Mouse (Mus musculus): Measurements from ENCODE around the gene Rab19. TPM values are rescaled to one million over a fixed set of nuclear protein-coding genes. Genes with fewer than 3 reads are reported as not detected.

Rab19 gene
- polyA plus RNA-seq, 1 experiment from 2014 or later, result 0.58 TPM

GRCm38 (mm10) chr6:39379749-39380148 lies 1.2 kb upstream of the Rab19 start:
- no peak for ATAC-seq (ENCODE audit: insufficient number of reproducible peaks, insufficient read depth, low FRiP score, low read depth)
- Histone ChIP-seq H3K27ac (replicated peaks in 1 of 2; ENCODE audit: control insufficient read depth in 1 of 2, insufficient read depth in 1 of 2, low read depth in 2 of 2, low read length in 2 of 2) (no peak overlapping the region), H3K4me2 (ENCODE audit: low read length) (no peak overlapping the region), H3K4me3 (ENCODE audit: control insufficient read depth in 1 of 2, insufficient read depth in 1 of 2, low read depth in 1 of 2, low read length in 2 of 2) (no peak overlapping the region), H3K9me3 (ENCODE audit: control insufficient read depth, low read length) (no peaks in the 10 kb centered on the region), H3K4me1 (ENCODE audit: control insufficient read depth in 2 of 2, insufficient read depth in 2 of 2, low read length in 2 of 2) (peaks cover 2 to 8% of the 10 kb centered on the region in 2 experiments; a peak in 3 of 4 replicates), H3K36me3 (ENCODE audit: control insufficient read depth, insufficient read depth, low read length) (no peaks in the 10 kb centered on the region), H3K27me3 (ENCODE audit: control insufficient read depth, insufficient read depth, low read length) (0 out of 2 replicates have a peak, but pooled peaks cover 2% of the 10 kb centered on the region), H3K9ac (ENCODE audit: low read length) (no peak overlapping the region)
- 61% methylated on average over 8 of the region's 8 CpGs for WGBS

- Histone ChIP-seq H3K9ac (ENCODE audit: low read length) (no peak overlapping the region), H3K9me3 (ENCODE audit: control insufficient read depth, low read length) (no peaks in the 10 kb centered on the region), H3K36me3 (ENCODE audit: control insufficient read depth, insufficient read depth, low read length) (no peaks in the 10 kb centered on the region), H3K27ac (replicated peaks in 1 of 2; ENCODE audit: control insufficient read depth in 1 of 2, insufficient read depth in 1 of 2, low read depth in 2 of 2, low read length in 2 of 2) (no peak overlapping the region), H3K4me1 (ENCODE audit: control insufficient read depth in 2 of 2, insufficient read depth in 2 of 2, low read length in 2 of 2) (peaks cover 2 to 8% of the 10 kb centered on the region in 2 experiments; a peak in 3 of 4 replicates), H3K4me2 (ENCODE audit: low read length) (no peak overlapping the region), H3K4me3 (ENCODE audit: control insufficient read depth in 1 of 2, insufficient read depth in 1 of 2, low read depth in 1 of 2, low read length in 2 of 2) (no peak overlapping the region), H3K27me3 (ENCODE audit: control insufficient read depth, insufficient read depth, low read length) (0 out of 2 replicates have a peak, but pooled peaks cover 2% of the 10 kb centered on the region)
- WGBS, result 82% methylated on average over 3 of the region's 3 CpGs
- ATAC-seq (ENCODE audit: insufficient number of reproducible peaks, insufficient read depth, low FRiP score, low read depth), result no peak
These were observed 699 bp upstream of the Rab19 start for GRCm38 (mm10) chr6:39380276-39380675.

- no peak overlapping the region for H3K27ac ChIP-seq (replicated peaks in 1 of 2; ENCODE audit: control insufficient read depth in 1 of 2, insufficient read depth in 1 of 2, low read depth in 2 of 2, low read length in 2 of 2)
- no peak overlapping the region for H3K4me2 ChIP-seq (ENCODE audit: low read length)
- H3K27me3 ChIP-seq (ENCODE audit: control insufficient read depth, insufficient read depth, low read length), result no peaks in the 10 kb centered on the region
- WGBS, result 87% methylated on average over 2 of the region's 2 CpGs
- no peak overlapping the region for H3K4me3 ChIP-seq (ENCODE audit: control insufficient read depth in 1 of 2, insufficient read depth in 1 of 2, low read depth in 1 of 2, low read length in 2 of 2)
- no peak for ATAC-seq (ENCODE audit: insufficient number of reproducible peaks, insufficient read depth, low FRiP score, low read depth)
- H3K9me3 ChIP-seq (ENCODE audit: control insufficient read depth, low read length), result no peaks in the 10 kb centered on the region
- no peak overlapping the region for H3K9ac ChIP-seq (ENCODE audit: low read length)
- no peaks in the 10 kb centered on the region for H3K4me1 ChIP-seq (ENCODE audit: control insufficient read depth in 2 of 2, insufficient read depth in 2 of 2, low read length in 2 of 2)
- no peaks in the 10 kb centered on the region for H3K36me3 ChIP-seq (ENCODE audit: control insufficient read depth, insufficient read depth, low read length)
These were observed 9.0 kb downstream of the Rab19 start for GRCm38 (mm10) chr6:39389988-39390387.

GRCm38 (mm10) chr6:39395471-39395870 lies 14.5 kb downstream of the Rab19 start:
- 78% methylated on average over 4 of the region's 4 CpGs for WGBS
- Histone ChIP-seq H3K9me3 (ENCODE audit: control insufficient read depth, low read length) (no peaks in the 10 kb centered on the region), H3K4me3 (ENCODE audit: control insufficient read depth in 1 of 2, insufficient read depth in 1 of 2, low read depth in 1 of 2, low read length in 2 of 2) (no peak overlapping the region), H3K4me2 (ENCODE audit: low read length) (no peak overlapping the region), H3K36me3 (ENCODE audit: control insufficient read depth, insufficient read depth, low read length) (peaks cover 25% of the 10 kb centered on the region), H3K9ac (ENCODE audit: low read length) (no peak overlapping the region), H3K27me3 (ENCODE audit: control insufficient read depth, insufficient read depth, low read length) (no peaks in the 10 kb centered on the region), H3K27ac (replicated peaks in 1 of 2; ENCODE audit: control insufficient read depth in 1 of 2, insufficient read depth in 1 of 2, low read depth in 2 of 2, low read length in 2 of 2) (no peak overlapping the region), H3K4me1 (ENCODE audit: control insufficient read depth in 2 of 2, insufficient read depth in 2 of 2, low read length in 2 of 2) (no peaks in the 10 kb centered on the region)
- no peak for ATAC-seq (ENCODE audit: insufficient number of reproducible peaks, insufficient read depth, low FRiP score, low read depth)

- 74% methylated on average over 4 of the region's 4 CpGs for WGBS
- no peak for ATAC-seq (ENCODE audit: insufficient number of reproducible peaks, insufficient read depth, low FRiP score, low read depth)
- Histone ChIP-seq H3K4me2 (ENCODE audit: low read length) (no peak overlapping the region), H3K27me3 (ENCODE audit: control insufficient read depth, insufficient read depth, low read length) (no peaks in the 10 kb centered on the region), H3K4me1 (ENCODE audit: control insufficient read depth in 2 of 2, insufficient read depth in 2 of 2, low read length in 2 of 2) (no peaks in the 10 kb centered on the region), H3K36me3 (ENCODE audit: control insufficient read depth, insufficient read depth, low read length) (peaks cover 27% of the 10 kb centered on the region), H3K9ac (ENCODE audit: low read length) (no peak overlapping the region), H3K4me3 (ENCODE audit: control insufficient read depth in 1 of 2, insufficient read depth in 1 of 2, low read depth in 1 of 2, low read length in 2 of 2) (no peak overlapping the region), H3K9me3 (ENCODE audit: control insufficient read depth, low read length) (no peaks in the 10 kb centered on the region), H3K27ac (replicated peaks in 1 of 2; ENCODE audit: control insufficient read depth in 1 of 2, insufficient read depth in 1 of 2, low read depth in 2 of 2, low read length in 2 of 2) (no peak overlapping the region)
These were observed 14.9 kb downstream of the Rab19 start for GRCm38 (mm10) chr6:39395916-39396315.

GRCm38 (mm10) chr6:39397046-39397445 lies 16.1 kb downstream of the Rab19 start:
- Histone ChIP-seq H3K4me3 (ENCODE audit: control insufficient read depth in 1 of 2, insufficient read depth in 1 of 2, low read depth in 1 of 2, low read length in 2 of 2) (no peak overlapping the region), H3K4me2 (ENCODE audit: low read length) (no peak overlapping the region), H3K27ac (replicated peaks in 1 of 2; ENCODE audit: control insufficient read depth in 1 of 2, insufficient read depth in 1 of 2, low read depth in 2 of 2, low read length in 2 of 2) (no peak overlapping the region), H3K4me1 (ENCODE audit: control insufficient read depth in 2 of 2, insufficient read depth in 2 of 2, low read length in 2 of 2) (no peaks in the 10 kb centered on the region), H3K36me3 (ENCODE audit: control insufficient read depth, insufficient read depth, low read length) (peaks cover 27% of the 10 kb centered on the region), H3K9me3 (ENCODE audit: control insufficient read depth, low read length) (no peaks in the 10 kb centered on the region), H3K9ac (ENCODE audit: low read length) (no peak overlapping the region), H3K27me3 (ENCODE audit: control insufficient read depth, insufficient read depth, low read length) (no peaks in the 10 kb centered on the region)
- ATAC-seq (ENCODE audit: insufficient number of reproducible peaks, insufficient read depth, low FRiP score, low read depth), result no peak
- WGBS, result 96% methylated on average over 6 of the region's 6 CpGs

- WGBS, result 88% methylated on average over 9 of the region's 9 CpGs
- no peak overlapping the region for H3K4me2 ChIP-seq (ENCODE audit: low read length)
These were observed 17.4 kb downstream of the Rab19 start for GRCm38 (mm10) chr6:39398342-39398741.

GRCm38 (mm10) chr6:39400343-39400742 lies 19.4 kb downstream of the Rab19 start:
- no peak overlapping the region for H3K4me2 ChIP-seq (ENCODE audit: low read length)
- H3K9ac ChIP-seq (ENCODE audit: low read length), result no peak overlapping the region
- 74% methylated on average over 7 of the region's 7 CpGs for WGBS
- H3K9me3 ChIP-seq (ENCODE audit: control insufficient read depth, low read length), result no peaks in the 10 kb centered on the region
- H3K36me3 ChIP-seq (ENCODE audit: control insufficient read depth, insufficient read depth, low read length), result peaks cover 45% of the 10 kb centered on the region
- ATAC-seq (ENCODE audit: insufficient number of reproducible peaks, insufficient read depth, low FRiP score, low read depth), result no peak
- no peak overlapping the region for H3K27ac ChIP-seq (replicated peaks in 1 of 2; ENCODE audit: control insufficient read depth in 1 of 2, insufficient read depth in 1 of 2, low read depth in 2 of 2, low read length in 2 of 2)
- no peaks in the 10 kb centered on the region for H3K27me3 ChIP-seq (ENCODE audit: control insufficient read depth, insufficient read depth, low read length)
- no peak overlapping the region for H3K4me3 ChIP-seq (ENCODE audit: control insufficient read depth in 1 of 2, insufficient read depth in 1 of 2, low read depth in 1 of 2, low read length in 2 of 2)
- no peaks in the 10 kb centered on the region for H3K4me1 ChIP-seq (ENCODE audit: control insufficient read depth in 2 of 2, insufficient read depth in 2 of 2, low read length in 2 of 2)

More at GRCm38 (mm10) chr6:39398342-39398741, 17.4 kb downstream of the Rab19 start:
- Histone ChIP-seq H3K27me3 (ENCODE audit: control insufficient read depth, insufficient read depth, low read length) (no peaks in the 10 kb centered on the region), H3K27ac (replicated peaks in 1 of 2; ENCODE audit: control insufficient read depth in 1 of 2, insufficient read depth in 1 of 2, low read depth in 2 of 2, low read length in 2 of 2) (no peak overlapping the region), H3K4me1 (ENCODE audit: control insufficient read depth in 2 of 2, insufficient read depth in 2 of 2, low read length in 2 of 2) (no peaks in the 10 kb centered on the region), H3K36me3 (ENCODE audit: control insufficient read depth, insufficient read depth, low read length) (peaks cover 27% of the 10 kb centered on the region), H3K4me3 (ENCODE audit: control insufficient read depth in 1 of 2, insufficient read depth in 1 of 2, low read depth in 1 of 2, low read length in 2 of 2) (no peak overlapping the region), H3K9me3 (ENCODE audit: control insufficient read depth, low read length) (no peaks in the 10 kb centered on the region), H3K9ac (ENCODE audit: low read length) (no peak overlapping the region)
- no peak for ATAC-seq (ENCODE audit: insufficient number of reproducible peaks, insufficient read depth, low FRiP score, low read depth)
